Mouse (Mus musculus): ENCODE measurements around the gene Itpr1. TPM values are rescaled to one million over a fixed set of nuclear protein-coding genes. Genes with fewer than 3 reads are reported as not detected.

Itpr1 gene
- polyA plus RNA-seq, 1 experiment from 2014 or later = 22.4 TPM

- WGBS = 93% methylated on average over 5 of the region's 5 CpGs
- H3K36me3 ChIP-seq (ENCODE audit: control insufficient read depth, insufficient read depth, low read length) = peaks cover 3% of the 10 kb centered on the region; the same call in 1 of the 2 replicates
- H3K9ac ChIP-seq (ENCODE audit: low read depth, low read length) = no peak overlapping the region
- H3K9me3 ChIP-seq (ENCODE audit: control insufficient read depth, low read length) = no peaks in the 10 kb centered on the region
- no peaks in the 10 kb centered on the region for H3K27me3 ChIP-seq (ENCODE audit: control insufficient read depth, insufficient read depth, low read length)
- no peak overlapping the region for H3K4me3 ChIP-seq (ENCODE audit: low read length)
- H3K4me1 ChIP-seq (ENCODE audit: control insufficient read depth, insufficient read depth, low read length) = no peaks in the 10 kb centered on the region
- ATAC-seq (ENCODE audit: low FRiP score, low TSS enrichment) = no peak
- no peak overlapping the region for H3K27ac ChIP-seq (ENCODE audit: low read depth, low read length)
- no peak overlapping the region for H3K4me2 ChIP-seq (replicated peaks; ENCODE audit: low read depth, low read length)
Observed at GRCm38 (mm10) chr6:108222875-108223274, 10.0 kb downstream of the Itpr1 start.

DNA sequence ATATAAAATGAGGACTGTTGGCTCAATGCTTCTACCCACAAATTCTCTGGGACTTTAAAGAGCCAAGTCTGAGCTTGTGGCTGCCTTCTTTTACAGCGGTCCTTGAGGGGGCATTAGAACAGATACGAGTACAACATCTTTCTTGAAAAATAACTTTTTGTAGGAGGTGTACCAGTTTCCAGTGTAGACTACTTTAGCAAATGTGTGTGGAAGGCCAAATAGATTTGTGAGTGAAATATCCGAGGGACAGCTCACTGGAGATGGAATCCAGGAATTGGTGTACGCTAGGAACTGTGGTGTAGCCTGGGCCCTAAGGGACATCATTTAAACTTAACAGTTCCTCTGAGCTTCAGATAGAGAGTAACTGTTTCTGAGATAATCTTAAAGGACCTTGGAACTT lies 11.5 kb downstream of the Itpr1 start:
- Histone ChIP-seq H3K4me2 (replicated peaks; ENCODE audit: low read depth, low read length) (no peak overlapping the region), H3K36me3 (ENCODE audit: control insufficient read depth, insufficient read depth, low read length) (no peaks in the 10 kb centered on the region), H3K4me3 (ENCODE audit: low read length) (no peak overlapping the region), H3K27ac (ENCODE audit: low read depth, low read length) (no peak overlapping the region), H3K4me1 (ENCODE audit: control insufficient read depth, insufficient read depth, low read length) (no peaks in the 10 kb centered on the region), H3K9ac (ENCODE audit: low read depth, low read length) (no peak overlapping the region), H3K9me3 (ENCODE audit: control insufficient read depth, low read length) (no peaks in the 10 kb centered on the region), H3K27me3 (ENCODE audit: control insufficient read depth, insufficient read depth, low read length) (no peaks in the 10 kb centered on the region)
- no peak for ATAC-seq (ENCODE audit: low FRiP score, low TSS enrichment)
- WGBS = 92% methylated on average over 4 of the region's 4 CpGs

DNA sequence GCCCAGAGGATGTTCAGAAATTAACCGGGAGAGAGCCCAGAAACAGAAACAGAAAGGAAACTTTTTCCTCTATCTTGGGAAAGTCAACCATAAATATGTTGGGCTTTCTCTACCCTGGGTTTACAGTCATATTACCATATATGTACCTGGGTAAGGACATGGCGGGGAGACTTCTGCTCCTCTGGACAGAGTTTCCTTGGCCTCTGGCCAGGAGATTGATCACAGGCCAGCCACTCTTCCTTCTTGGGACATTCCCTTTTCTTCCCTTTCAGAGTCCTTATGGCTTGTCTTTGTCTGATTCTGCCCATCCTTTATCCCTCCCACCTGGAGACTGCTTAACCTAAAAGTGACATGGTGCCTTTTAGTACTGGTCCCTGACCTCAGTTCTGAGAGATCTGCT lies 12.1 kb downstream of the Itpr1 start:
- H3K4me3 ChIP-seq (ENCODE audit: low read length) = no peak overlapping the region
- H3K4me1 ChIP-seq (ENCODE audit: control insufficient read depth, insufficient read depth, low read length) = no peaks in the 10 kb centered on the region
- no peaks in the 10 kb centered on the region for H3K36me3 ChIP-seq (ENCODE audit: control insufficient read depth, insufficient read depth, low read length)
- WGBS = 82% methylated on average over 2 of the region's 2 CpGs
- no peaks in the 10 kb centered on the region for H3K9me3 ChIP-seq (ENCODE audit: control insufficient read depth, low read length)
- H3K9ac ChIP-seq (ENCODE audit: low read depth, low read length) = no peak overlapping the region
- no peak overlapping the region for H3K27ac ChIP-seq (ENCODE audit: low read depth, low read length)
- ATAC-seq (ENCODE audit: low FRiP score, low TSS enrichment) = no peak
- H3K27me3 ChIP-seq (ENCODE audit: control insufficient read depth, insufficient read depth, low read length) = no peaks in the 10 kb centered on the region
- H3K4me2 ChIP-seq (replicated peaks; ENCODE audit: low read depth, low read length) = no peak overlapping the region

DNA sequence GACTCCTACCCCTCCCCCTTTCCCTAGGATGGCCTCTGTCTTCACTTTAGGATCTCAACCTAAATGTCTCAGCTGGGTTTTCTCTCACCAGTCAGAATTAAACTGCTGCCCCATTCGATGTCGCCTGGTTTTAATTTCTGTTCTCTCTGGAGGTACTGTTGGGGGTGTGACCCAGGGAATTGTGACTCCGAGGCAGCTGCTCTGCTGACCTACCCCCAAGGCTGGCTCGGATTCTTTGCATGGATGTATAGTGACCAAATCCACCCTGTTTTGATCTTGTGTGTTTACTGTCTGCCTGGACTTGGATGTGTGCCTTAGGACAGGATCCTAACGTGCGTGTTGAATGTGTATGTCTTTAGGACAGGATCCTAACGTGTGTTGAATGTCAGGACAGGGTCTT lies 13.3 kb downstream of the Itpr1 start:
- Histone ChIP-seq H3K27ac (ENCODE audit: low read depth, low read length) (no peak overlapping the region), H3K9ac (ENCODE audit: low read depth, low read length) (no peak overlapping the region)

GRCm38 (mm10) chr6:108227461-108227860 lies 14.6 kb downstream of the Itpr1 start:
- Histone ChIP-seq H3K9me3 (ENCODE audit: control insufficient read depth, low read length) (no peaks in the 10 kb centered on the region), H3K27me3 (ENCODE audit: control insufficient read depth, insufficient read depth, low read length) (no peaks in the 10 kb centered on the region), H3K4me1 (ENCODE audit: control insufficient read depth, insufficient read depth, low read length) (peaks cover 11% of the 10 kb centered on the region; the same call in 1 of the 2 replicates), H3K27ac (ENCODE audit: low read depth, low read length) (no peak overlapping the region), H3K4me2 (replicated peaks; ENCODE audit: low read depth, low read length) (no peak overlapping the region), H3K4me3 (ENCODE audit: low read length) (no peak overlapping the region), H3K36me3 (ENCODE audit: control insufficient read depth, insufficient read depth, low read length) (no peaks in the 10 kb centered on the region), H3K9ac (ENCODE audit: low read depth, low read length) (no peak overlapping the region)
- ATAC-seq (ENCODE audit: low FRiP score, low TSS enrichment) = no peak
- 88% methylated on average over 6 of the region's 6 CpGs for WGBS

More for the DNA sequence above, 13.3 kb downstream of the Itpr1 start:
- Histone ChIP-seq H3K4me1 (ENCODE audit: control insufficient read depth, insufficient read depth, low read length) (0 out of 2 replicates have a peak, but pooled peaks cover under 1% of the 10 kb centered on the region), H3K4me2 (replicated peaks; ENCODE audit: low read depth, low read length) (no peak overlapping the region), H3K36me3 (ENCODE audit: control insufficient read depth, insufficient read depth, low read length) (no peaks in the 10 kb centered on the region), H3K27me3 (ENCODE audit: control insufficient read depth, insufficient read depth, low read length) (no peaks in the 10 kb centered on the region), H3K9me3 (ENCODE audit: control insufficient read depth, low read length) (no peaks in the 10 kb centered on the region), H3K4me3 (ENCODE audit: low read length) (no peak overlapping the region)
- WGBS = 43% methylated on average over 7 of the region's 7 CpGs
- ATAC-seq (ENCODE audit: low FRiP score, low TSS enrichment) = no peak

DNA sequence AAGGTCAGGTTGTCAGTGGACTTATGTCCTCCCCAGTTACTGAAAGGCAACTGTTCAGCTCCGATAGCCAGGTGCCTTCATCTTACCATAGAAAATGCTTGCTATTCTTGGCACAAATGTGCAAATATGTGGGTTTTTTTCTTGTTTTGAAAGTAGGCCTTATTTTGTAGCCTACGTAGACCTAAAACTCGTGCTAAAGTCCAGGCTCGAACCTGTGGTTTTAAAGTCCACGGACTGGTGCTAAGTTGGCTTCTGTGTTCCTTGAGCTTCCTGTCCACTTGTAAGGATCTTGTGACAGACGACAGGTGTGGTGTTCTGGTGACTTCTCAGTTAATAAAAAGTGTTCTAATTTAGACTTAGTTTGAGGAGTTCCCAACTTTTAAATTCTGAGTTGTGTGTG lies 15.2 kb downstream of the Itpr1 start:
- H3K9me3 ChIP-seq (ENCODE audit: control insufficient read depth, low read length) = no peaks in the 10 kb centered on the region
- H3K27ac ChIP-seq (ENCODE audit: low read depth, low read length) = no peak overlapping the region
- no peak overlapping the region for H3K4me2 ChIP-seq (replicated peaks; ENCODE audit: low read depth, low read length)
- H3K9ac ChIP-seq (ENCODE audit: low read depth, low read length) = no peak overlapping the region
- ATAC-seq (ENCODE audit: low FRiP score, low TSS enrichment) = no peak
- WGBS = 66% methylated on average over 6 of the region's 6 CpGs
- H3K36me3 ChIP-seq (ENCODE audit: control insufficient read depth, insufficient read depth, low read length) = no peaks in the 10 kb centered on the region
- peaks cover 16% of the 10 kb centered on the region for H3K4me1 ChIP-seq (ENCODE audit: control insufficient read depth, insufficient read depth, low read length)
- H3K27me3 ChIP-seq (ENCODE audit: control insufficient read depth, insufficient read depth, low read length) = no peaks in the 10 kb centered on the region
- no peak overlapping the region for H3K4me3 ChIP-seq (ENCODE audit: low read length)

DNA sequence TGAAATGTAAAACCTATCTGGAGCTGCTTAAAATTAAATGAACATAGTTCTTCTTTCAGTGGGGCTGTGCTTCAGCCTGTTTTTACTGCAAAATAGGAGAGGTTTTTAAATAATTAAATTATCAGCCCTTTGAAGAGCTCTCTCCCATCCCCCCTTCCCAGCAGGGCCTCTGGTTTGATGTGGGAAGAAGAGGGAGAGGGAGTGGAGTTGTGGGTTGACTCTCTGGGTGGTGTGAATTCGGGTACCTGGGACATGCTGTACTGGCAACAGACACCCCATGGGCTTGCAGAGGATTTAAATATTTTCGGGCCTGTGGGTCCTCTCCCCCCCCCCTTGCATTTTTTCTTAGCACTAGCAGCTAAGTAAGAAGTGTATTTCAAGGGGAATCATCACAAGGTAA lies 15.7 kb downstream of the Itpr1 start:
- no peak for ATAC-seq (ENCODE audit: low FRiP score, low TSS enrichment)
- Histone ChIP-seq H3K27ac (ENCODE audit: low read depth, low read length) (no peak overlapping the region), H3K36me3 (ENCODE audit: control insufficient read depth, insufficient read depth, low read length) (no peaks in the 10 kb centered on the region), H3K4me1 (ENCODE audit: control insufficient read depth, insufficient read depth, low read length) (peaks cover 22% of the 10 kb centered on the region), H3K4me3 (ENCODE audit: low read length) (no peak overlapping the region), H3K4me2 (replicated peaks; ENCODE audit: low read depth, low read length) (no peak overlapping the region), H3K27me3 (ENCODE audit: control insufficient read depth, insufficient read depth, low read length) (no peaks in the 10 kb centered on the region), H3K9me3 (ENCODE audit: control insufficient read depth, low read length) (no peaks in the 10 kb centered on the region), H3K9ac (ENCODE audit: low read depth, low read length) (no peak overlapping the region)
- WGBS = 28% methylated on average over 2 of the region's 2 CpGs

GRCm38 (mm10) chr6:108230608-108231007 lies 17.7 kb downstream of the Itpr1 start:
- Histone ChIP-seq H3K4me1 (ENCODE audit: control insufficient read depth, insufficient read depth, low read length) (peaks cover 30% of the 10 kb centered on the region), H3K9ac (ENCODE audit: low read depth, low read length) (no peak overlapping the region), H3K27me3 (ENCODE audit: control insufficient read depth, insufficient read depth, low read length) (no peaks in the 10 kb centered on the region), H3K4me3 (ENCODE audit: low read length) (no peak overlapping the region), H3K36me3 (ENCODE audit: control insufficient read depth, insufficient read depth, low read length) (no peaks in the 10 kb centered on the region), H3K27ac (ENCODE audit: low read depth, low read length) (no peak overlapping the region), H3K4me2 (replicated peaks; ENCODE audit: low read depth, low read length) (no peak overlapping the region), H3K9me3 (ENCODE audit: control insufficient read depth, low read length) (no peaks in the 10 kb centered on the region)
- 95% methylated on average over 3 of the region's 3 CpGs for WGBS
- no peak for ATAC-seq (ENCODE audit: low FRiP score, low TSS enrichment)

- H3K27ac ChIP-seq (ENCODE audit: low read depth, low read length) = no peak overlapping the region
- H3K27me3 ChIP-seq (ENCODE audit: control insufficient read depth, insufficient read depth, low read length) = no peaks in the 10 kb centered on the region
- H3K4me2 ChIP-seq (replicated peaks; ENCODE audit: low read depth, low read length) = no peak overlapping the region
- no peak overlapping the region for H3K4me3 ChIP-seq (ENCODE audit: low read length)
- ATAC-seq (ENCODE audit: low FRiP score, low TSS enrichment) = no peak
- no peaks in the 10 kb centered on the region for H3K36me3 ChIP-seq (ENCODE audit: control insufficient read depth, insufficient read depth, low read length)
- no peak overlapping the region for H3K9ac ChIP-seq (ENCODE audit: low read depth, low read length)
- 73% methylated on average over 11 of the region's 11 CpGs for WGBS
- H3K9me3 ChIP-seq (ENCODE audit: control insufficient read depth, low read length) = no peaks in the 10 kb centered on the region
- peaks cover 45% of the 10 kb centered on the region for H3K4me1 ChIP-seq (ENCODE audit: control insufficient read depth, insufficient read depth, low read length)
Observed at GRCm38 (mm10) chr6:108231892-108232710, 19.2 kb downstream of the Itpr1 start.
